Mouse (Mus musculus) layer of hippocampus, adult 8-10 months (tissue): Measurements from ENCODE around the gene Map3k12. TPM values are rescaled to one million over a fixed set of nuclear protein-coding genes. Genes with fewer than 3 reads are reported as not detected.

Experiments
- DNase-seq, 2 experiments: peaks; one replicate each; pipeline ENCODE4 v3.0.0; 2022; ENCODE audit warnings: low spot score in 2 of 2
- total RNA-seq, 4 experiments: library from RNA; stranded (reverse); gene quantifications; 2 replicates each; pipeline ENCODE4 v1.2.4; 2022

Gene Map3k12
- total RNA-seq, 4 experiments from 2014 or later: 87.5 to 99.1 (median 96.9) TPM

GRCm38 (mm10) chr15:102519211-102520141 is 2.6 kb upstream of the Map3k12 start:
- no peak for DNase-seq

- no peak for DNase-seq
These were observed 2.0 kb upstream of the Map3k12 start for GRCm38 (mm10) chr15:102518859-102519201.

GRCm38 (mm10) chr15:102517976-102518858 is 1.4 kb upstream of the Map3k12 start, which contains the start of gene Tarbp2:
Tarbp2 (plus strand) TSS chr15:102518192.
- peak; percentile 100 for DNase-seq

- no peak for DNase-seq
These were observed 739 bp upstream of the Map3k12 start for GRCm38 (mm10) chr15:102517631-102517975.

- DNase-seq: no peak
These were observed 571 bp downstream of the Map3k12 start for GRCm38 (mm10) chr15:102516293-102516692.

- DNase-seq: no peak
These were observed 1.1 kb downstream of the Map3k12 start for GRCm38 (mm10) chr15:102515791-102516190.

- DNase-seq: no peak
These were observed 1.6 kb downstream of the Map3k12 start for GRCm38 (mm10) chr15:102515261-102515660.

- DNase-seq: no peak
These were observed 3.9 kb downstream of the Map3k12 start for GRCm38 (mm10) chr15:102513004-102513403.

- no peak for DNase-seq
These were observed 4.4 kb downstream of the Map3k12 start for GRCm38 (mm10) chr15:102512471-102512870.

- DNase-seq: no peak
These were observed 4.9 kb downstream of the Map3k12 start for GRCm38 (mm10) chr15:102512010-102512409.

GRCm38 (mm10) chr15:102511285-102511833 is 5.5 kb downstream of the Map3k12 start:
- DNase-seq: no peak

- peak; percentile 80 to 86 for DNase-seq
These were observed 6.1 kb downstream of the Map3k12 start for GRCm38 (mm10) chr15:102510590-102511284.

GRCm38 (mm10) chr15:102510110-102510509 is 6.8 kb downstream of the Map3k12 start:
- DNase-seq: no peak

GRCm38 (mm10) chr15:102508336-102508735 is 8.5 kb downstream of the Map3k12 start:
- DNase-seq: peak in 1 of 2 experiments; percentile 7

GRCm38 (mm10) chr15:102507561-102507960 is 9.3 kb downstream of the Map3k12 start:
- DNase-seq: peak in 1 of 2 experiments; percentile 1

- DNase-seq: no peak
These were observed 10.0 kb downstream of the Map3k12 start for GRCm38 (mm10) chr15:102506864-102507263.

GRCm38 (mm10) chr15:102506464-102506830 is 10.4 kb downstream of the Map3k12 start:
- no peak for DNase-seq

- DNase-seq: no peak
These were observed 10.9 kb downstream of the Map3k12 start for GRCm38 (mm10) chr15:102505770-102506463.

GRCm38 (mm10) chr15:102505073-102505769 is 11.6 kb downstream of the Map3k12 start:
- DNase-seq: no peak
